Mouse (Mus musculus) forebrain, embryonic 16.5 days (tissue): ENCODE results near the gene Slc44a5. TPM values are rescaled to one million over a fixed set of nuclear protein-coding genes. Genes with fewer than 3 reads are reported as not detected.

Experiments used
- ATAC-seq: fragments of 200-750 bp; cut with Nextera tagmentation; 2 replicates; pipeline ENCODE4 v1.8.0; 2017; ENCODE audit warnings: mild to moderate bottlenecking, moderate library complexity
- H3K27ac ChIP-seq: fragments of 300-500 bp; sonication (generic); 2 replicates; pipeline ENCODE4 v1.5.1; 2014; ENCODE audit warnings: low read length, control low read depth
- H3K27me3 ChIP-seq: fragments of 300-500 bp; sonication (generic); replicated peaks from 2 replicates; pipeline ENCODE4 v1.6.1; 2014; ENCODE audit warnings: low read length; ENCODE audit not compliant: control insufficient read depth, insufficient read depth
- H3K36me3 ChIP-seq: fragments of 300-500 bp; sonication (generic); 2 replicates; pipeline ENCODE4 v1.6.1; 2014; ENCODE audit not compliant: control insufficient read depth, insufficient read depth
- H3K4me1 ChIP-seq: fragments of 300-500 bp; sonication (generic); replicated peaks from 2 replicates; pipeline ENCODE4 v1.6.1; 2014; ENCODE audit warnings: low read length; ENCODE audit not compliant: control insufficient read depth, insufficient read depth
- H3K4me2 ChIP-seq: fragments of 300-500 bp; sonication (generic); 2 replicates; pipeline ENCODE4 v1.6.1; 2014; ENCODE audit warnings: mild to moderate bottlenecking, low read length, control low read depth
- H3K4me3 ChIP-seq: fragments of 300-500 bp; sonication (generic); replicated peaks from 2 replicates; pipeline ENCODE4 v1.5.1; 2014; ENCODE audit warnings: mild to moderate bottlenecking, low read length, control low read depth
- H3K9ac ChIP-seq: fragments of 300-500 bp; sonication (generic); replicated peaks from 2 replicates; pipeline ENCODE4 v1.6.1; 2014; ENCODE audit warnings: low read depth, low read length, control low read depth
- H3K9me3 ChIP-seq: fragments of 300-500 bp; sonication (generic); 2 replicates; pipeline ENCODE4 v1.6.1; 2016; ENCODE audit warnings: low read length; ENCODE audit not compliant: control insufficient read depth
- WGBS: fragments of 180-500 bp; shearing (Covaris S2); extraction: QIAGEN DNeasy Blood & Tissue Kit; methylation state at CpG from one replicate; pipeline ENCODE4 v1.1.7; 2014; 5-methylcytosine and 5-hydroxymethylcytosine counted together
- polyA plus RNA-seq: library from polyadenylated mRNA; unstranded; fragments of >200 nt; fragmentation: Nextera tagmentation; extraction: Ambion mirVana; gene quantifications from 2 replicates; pipeline ENCODE4 v1.2.1, GENCODE M21; 2015

Slc44a5 gene
- polyA plus RNA-seq, 1 experiment from 2014 or later = 9.1 TPM

DNA sequence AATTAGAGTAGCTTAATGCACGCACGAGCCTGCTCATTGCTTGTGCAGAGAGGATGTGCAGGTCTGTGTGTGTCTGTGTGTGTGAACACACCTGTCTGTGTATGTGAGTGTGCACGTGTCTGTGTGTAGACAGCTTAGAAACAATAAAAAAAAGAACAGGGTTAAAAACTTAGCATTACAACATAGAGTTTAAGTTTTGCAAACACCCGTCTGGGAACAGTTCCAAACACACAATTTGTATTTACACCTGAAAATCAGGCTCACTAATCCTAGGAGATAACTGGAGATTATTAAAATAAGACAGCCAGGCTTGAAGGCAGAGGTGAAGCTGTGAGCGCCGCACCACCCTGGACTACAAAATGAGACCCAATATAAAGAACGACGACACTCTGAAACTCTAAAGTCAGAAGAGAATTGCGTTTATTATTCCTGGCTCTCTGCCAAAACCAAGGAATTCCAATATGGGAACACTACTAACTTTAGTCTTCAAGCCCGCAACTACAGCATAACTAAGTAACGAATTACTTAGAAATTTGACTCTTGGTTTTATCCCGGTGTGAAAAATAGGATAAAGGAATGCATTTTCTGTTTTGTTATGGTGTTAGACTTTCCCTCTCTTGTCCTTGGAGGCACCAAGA, 30.1 kb upstream of the Slc44a5 start:
- H3K27me3 ChIP-seq = no peaks in the 10 kb centered on the region
- H3K9ac ChIP-seq = no peak overlapping the region
- H3K9me3 ChIP-seq = no peaks in the 10 kb centered on the region
- no peaks in the 10 kb centered on the region for H3K36me3 ChIP-seq
- 14% methylated on average over 12 of the region's 12 CpGs for WGBS
- H3K4me1 ChIP-seq = peaks cover 18% of the 10 kb centered on the region
- peak overlapping the region; percentile 2; the same call in 1 of the 2 replicates for H3K4me3 ChIP-seq
- no peak for ATAC-seq
- peak overlapping the region; percentile 91 for H3K4me2 ChIP-seq
- H3K27ac ChIP-seq = no peak overlapping the region

DNA sequence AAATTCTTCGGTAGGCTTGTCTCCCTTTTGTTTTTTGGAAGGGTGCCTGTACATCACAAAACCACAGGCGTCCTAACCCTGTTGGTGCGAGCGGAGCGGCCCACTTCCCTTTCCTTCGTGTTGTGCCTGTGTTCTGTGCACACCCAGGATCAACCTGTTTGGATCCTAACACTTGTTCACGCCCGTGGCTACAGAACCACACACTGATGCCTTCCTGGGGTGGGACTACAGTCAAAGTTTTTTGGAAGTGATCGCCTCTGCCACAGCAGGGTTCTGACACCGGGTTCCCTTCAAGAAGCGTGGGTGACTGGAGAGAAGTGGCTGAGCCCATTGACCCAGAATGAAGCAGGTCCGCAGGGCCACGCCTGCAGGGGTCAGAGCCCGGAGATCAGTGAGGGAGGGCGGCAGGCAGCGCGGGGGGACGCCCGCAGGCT, 29.3 kb upstream of the Slc44a5 start:
- peak overlapping the region; percentile 91 for H3K4me2 ChIP-seq
- no peaks in the 10 kb centered on the region for H3K27me3 ChIP-seq
- peak; percentile 48 for ATAC-seq
- peak overlapping the region; percentile 69 for H3K9ac ChIP-seq
- H3K27ac ChIP-seq = peak overlapping the region; percentile 58; the same call in 1 of the 2 replicates
- peak overlapping the region; percentile 68 for H3K4me3 ChIP-seq
- no peaks in the 10 kb centered on the region for H3K36me3 ChIP-seq
- H3K4me1 ChIP-seq = peaks cover 18% of the 10 kb centered on the region
- under 1% methylated on average over 19 of the region's 19 CpGs for WGBS
- no peaks in the 10 kb centered on the region for H3K9me3 ChIP-seq

DNA sequence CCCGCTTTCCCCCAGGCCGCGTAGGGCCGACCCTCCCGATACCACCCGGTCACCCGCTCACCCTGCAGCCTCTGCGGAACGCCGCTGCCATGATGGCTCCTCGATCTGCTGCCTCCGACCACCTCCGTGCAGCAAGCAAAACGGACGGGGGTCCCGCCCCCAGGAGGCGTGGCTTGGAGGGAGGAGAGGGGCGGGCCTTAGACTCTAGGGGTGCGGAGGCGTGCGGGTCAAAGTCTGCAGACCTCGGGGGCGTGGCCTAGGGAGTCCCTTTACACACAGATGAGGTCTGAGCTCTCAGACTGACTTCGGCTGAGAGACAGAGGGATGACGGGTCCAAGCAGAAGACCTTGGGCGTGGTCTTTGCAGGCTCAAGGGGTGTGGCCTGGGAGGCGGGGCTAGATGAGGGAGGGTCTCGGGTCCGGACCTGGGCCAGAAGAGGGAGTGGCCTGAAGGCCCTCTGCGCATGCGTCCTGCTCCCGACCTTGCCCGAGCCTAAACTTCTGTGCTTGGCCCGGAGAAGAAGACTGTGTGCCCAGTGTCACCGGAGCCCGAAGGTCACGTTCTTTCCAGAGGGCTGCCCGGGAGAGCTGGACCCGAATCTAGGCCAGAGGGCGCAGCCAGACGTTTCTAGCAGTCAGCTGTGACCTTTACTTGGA, 28.8 kb upstream of the Slc44a5 start, which contains the start of gene Acadm:
Gene Acadm, minus strand, starts transcription at position 298 of the 656 bp plus-strand sequence.
- Histone ChIP-seq H3K27me3 (no peaks in the 10 kb centered on the region), H3K27ac (peak within 1 kb of the TSS; percentile 58), H3K4me1 (peaks cover 18% of the 10 kb centered on the region), H3K9ac (peak within 1 kb of the TSS; percentile 69), H3K4me3 (peak within 1 kb of the TSS; percentile 68), H3K9me3 (no peaks in the 10 kb centered on the region), H3K4me2 (peak within 1 kb of the TSS; percentile 91), H3K36me3 (no peaks in the 10 kb centered on the region)
- ATAC-seq = peak; percentile 94
- WGBS = under 1% methylated on average over 41 of the region's 41 CpGs

DNA sequence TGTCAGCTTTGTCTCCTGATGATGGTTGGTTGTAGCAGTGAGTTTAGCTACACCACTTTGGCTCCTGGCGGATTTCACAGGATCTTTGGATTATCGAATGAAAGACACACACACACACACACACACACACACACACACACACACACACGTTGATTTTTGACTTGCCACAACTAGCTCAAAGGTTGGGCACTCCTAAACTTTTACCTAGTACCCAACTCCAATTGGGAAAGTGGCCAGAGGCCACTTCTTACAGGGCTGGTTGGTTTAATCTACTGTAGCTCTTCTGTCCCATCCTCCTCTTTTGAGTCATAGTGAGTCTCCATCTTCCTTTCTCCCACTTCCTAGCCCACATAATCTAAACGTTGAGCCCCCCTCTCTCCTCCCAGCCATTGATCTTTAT, 26.0 kb upstream of the Slc44a5 start:
- H3K4me3 ChIP-seq = no peak overlapping the region

DNA sequence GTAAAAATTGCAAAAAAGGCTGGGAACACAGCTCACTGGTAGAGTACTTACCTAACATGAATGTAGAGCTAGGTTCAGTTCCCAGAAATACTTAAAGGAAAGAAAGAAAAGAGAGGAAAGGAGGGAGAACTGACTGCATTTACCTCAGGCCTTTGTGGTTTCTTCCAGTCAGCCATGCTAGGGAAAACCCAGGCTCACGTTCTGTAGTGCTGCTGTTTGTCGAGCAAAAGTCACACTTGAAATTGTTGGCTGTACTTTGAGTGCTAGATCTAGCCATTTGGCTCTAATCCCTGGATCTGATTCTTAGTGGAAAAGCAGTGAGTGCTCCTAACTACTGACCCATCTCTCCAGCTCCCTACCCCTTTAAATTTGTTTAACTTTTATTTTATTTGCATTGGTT, 25.1 kb upstream of the Slc44a5 start:
- ATAC-seq = no peak
- H3K4me2 ChIP-seq = no peak overlapping the region
- no peaks in the 10 kb centered on the region for H3K27me3 ChIP-seq
- peaks cover 12% of the 10 kb centered on the region for H3K4me1 ChIP-seq
- no peak overlapping the region for H3K9ac ChIP-seq
- 65% methylated on average over 2 of the region's 2 CpGs for WGBS
- no peaks in the 10 kb centered on the region for H3K36me3 ChIP-seq
- no peak overlapping the region for H3K4me3 ChIP-seq
- H3K27ac ChIP-seq = no peak overlapping the region
- H3K9me3 ChIP-seq = no peaks in the 10 kb centered on the region

More for the DNA sequence above, 26.0 kb upstream of the Slc44a5 start:
- Histone ChIP-seq H3K4me1 (peaks cover 18% of the 10 kb centered on the region), H3K27me3 (no peaks in the 10 kb centered on the region), H3K36me3 (no peaks in the 10 kb centered on the region), H3K9me3 (no peaks in the 10 kb centered on the region), H3K9ac (no peak overlapping the region), H3K27ac (no peak overlapping the region), H3K4me2 (no peak overlapping the region)
- ATAC-seq = no peak
- 74% methylated on average over 4 of the region's 4 CpGs for WGBS

DNA sequence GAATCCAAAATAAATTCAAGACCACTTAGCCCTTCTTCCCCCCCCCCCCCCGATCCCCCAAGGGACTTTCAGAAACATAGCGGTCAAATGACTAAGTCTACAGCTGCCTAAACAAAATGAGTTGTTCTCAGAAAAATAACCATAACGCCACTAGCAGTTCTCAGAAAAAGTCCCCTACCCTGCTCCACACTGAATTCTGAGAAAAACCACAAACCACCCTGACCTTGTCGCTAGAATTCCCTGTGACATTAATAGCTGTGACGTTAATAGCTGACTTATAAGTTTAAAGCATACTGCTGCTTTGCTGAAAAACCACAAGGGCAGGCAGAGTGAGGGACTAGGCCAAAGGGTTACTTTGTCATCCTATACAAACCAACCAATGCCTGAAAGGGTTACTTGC, 15.3 kb upstream of the Slc44a5 start:
- Histone ChIP-seq H3K36me3 (no peaks in the 10 kb centered on the region), H3K9ac (no peak overlapping the region), H3K27ac (no peak overlapping the region), H3K27me3 (no peaks in the 10 kb centered on the region), H3K4me2 (no peak overlapping the region), H3K4me1 (no peaks in the 10 kb centered on the region), H3K9me3 (no peaks in the 10 kb centered on the region), H3K4me3 (no peak overlapping the region)
- WGBS = 82% methylated on average over 5 of the region's 5 CpGs
- no peak for ATAC-seq

DNA sequence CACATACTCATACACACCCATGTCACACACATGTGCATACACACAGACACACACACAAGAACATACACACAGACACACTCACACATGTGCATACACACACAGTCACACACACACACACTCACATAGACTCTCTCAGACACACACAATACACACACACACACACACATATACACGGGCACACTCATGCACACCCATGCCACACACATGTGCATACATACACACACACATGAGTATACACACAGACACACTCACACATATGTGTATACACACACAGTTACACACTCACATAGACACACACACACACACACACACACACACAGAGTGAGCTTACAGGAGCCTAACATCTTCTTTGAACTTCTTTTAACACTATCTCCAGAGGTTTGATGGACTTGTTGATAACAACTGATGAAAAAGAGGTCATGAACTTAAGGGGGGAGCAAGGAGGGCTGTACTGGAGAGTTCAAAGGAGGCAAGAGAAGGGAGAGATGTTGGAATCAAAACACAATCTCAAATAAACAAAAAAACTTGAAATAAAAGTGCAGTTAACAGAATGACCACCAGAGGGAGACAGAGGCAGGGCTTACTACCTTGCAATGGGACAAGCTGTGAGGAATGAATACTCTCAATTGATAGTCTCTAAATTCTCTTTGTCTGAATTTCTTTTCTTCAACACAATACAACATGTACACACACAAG, 14.1 kb upstream of the Slc44a5 start:
- peak; percentile 65 for ATAC-seq
- H3K4me3 ChIP-seq = no peak overlapping the region
- H3K4me1 ChIP-seq = no peaks in the 10 kb centered on the region
- H3K27ac ChIP-seq = no peak overlapping the region
- WGBS = 100% methylated on average over 1 of the region's 1 CpGs
- no peaks in the 10 kb centered on the region for H3K9me3 ChIP-seq
- no peaks in the 10 kb centered on the region for H3K36me3 ChIP-seq
- H3K9ac ChIP-seq = no peak overlapping the region
- no peaks in the 10 kb centered on the region for H3K27me3 ChIP-seq
- H3K4me2 ChIP-seq = no peak overlapping the region

DNA sequence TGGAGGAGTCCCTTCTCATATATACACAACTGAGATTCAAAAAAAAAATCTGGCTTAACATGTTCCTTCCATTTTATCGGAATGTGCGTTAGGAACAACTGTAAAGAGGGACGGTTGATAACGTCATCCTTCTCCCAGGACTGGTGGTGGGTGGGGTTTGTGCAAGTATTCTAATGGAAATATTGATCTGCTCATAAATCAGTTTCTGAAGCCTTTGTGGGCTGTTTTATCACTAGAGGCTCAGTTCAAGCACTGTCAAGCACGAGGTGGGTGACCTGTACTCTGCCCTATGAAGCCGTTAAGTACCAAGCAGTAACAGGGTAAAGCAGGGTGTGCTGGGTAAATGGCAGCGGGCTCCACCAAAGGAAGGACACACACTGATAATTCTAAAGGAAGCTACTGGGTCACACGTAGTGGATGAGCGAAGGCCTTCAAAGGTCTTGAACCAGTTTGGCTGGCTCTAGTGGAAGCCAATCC, 13.5 kb upstream of the Slc44a5 start:
- Histone ChIP-seq H3K27ac (no peak overlapping the region), H3K4me3 (no peak overlapping the region), H3K36me3 (no peaks in the 10 kb centered on the region), H3K9me3 (no peaks in the 10 kb centered on the region), H3K9ac (no peak overlapping the region), H3K27me3 (no peaks in the 10 kb centered on the region), H3K4me2 (no peak overlapping the region), H3K4me1 (no peaks in the 10 kb centered on the region)
- ATAC-seq = peak; percentile 31
- 86% methylated on average over 9 of the region's 9 CpGs for WGBS

DNA sequence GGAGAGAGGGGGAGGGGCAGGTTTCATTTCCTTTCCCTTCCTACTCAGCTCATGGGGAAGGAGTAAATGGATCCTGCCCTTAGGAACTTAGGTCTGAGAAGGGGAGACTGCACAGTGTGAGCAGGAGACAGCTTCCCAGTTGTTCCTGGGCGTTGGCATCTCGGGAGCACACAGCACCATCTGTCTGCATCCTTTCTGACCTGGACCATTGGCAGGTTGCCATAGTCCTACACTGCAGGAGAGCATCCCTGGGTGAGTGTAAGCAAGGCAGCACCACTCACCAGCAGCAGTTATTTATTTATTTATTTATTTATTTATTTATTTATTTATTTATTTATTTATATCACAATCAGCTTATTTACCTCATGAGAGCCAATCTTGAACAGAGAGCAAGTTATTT, 12.4 kb upstream of the Slc44a5 start:
- Histone ChIP-seq H3K9ac (no peak overlapping the region), H3K4me2 (no peak overlapping the region), H3K27ac (no peak overlapping the region), H3K36me3 (no peaks in the 10 kb centered on the region), H3K9me3 (no peaks in the 10 kb centered on the region), H3K4me1 (no peaks in the 10 kb centered on the region), H3K4me3 (no peak overlapping the region), H3K27me3 (no peaks in the 10 kb centered on the region)
- 29% methylated on average over 2 of the region's 2 CpGs for WGBS
- peak; percentile 29 for ATAC-seq
